Mouse (Mus musculus) fibroblast of lung, adult 2 months (primary cell): ENCODE data around the gene Zdhhc12.
A peak's percentile ranks its signal among the peaks of the same experiment; 100 is the strongest.
"Not testable (repeated sequence)": the region's sequence is repeated elsewhere in the genome, so short reads cannot be mapped to it uniquely, and the experiment has no call there.

ENCODE experiments used
- DNase-seq: peaks from one replicate; pipeline ENCODE4 v3.0.0-alpha.2; 2011; ENCODE audit warnings: low read depth

Gene Zdhhc12

DNA sequence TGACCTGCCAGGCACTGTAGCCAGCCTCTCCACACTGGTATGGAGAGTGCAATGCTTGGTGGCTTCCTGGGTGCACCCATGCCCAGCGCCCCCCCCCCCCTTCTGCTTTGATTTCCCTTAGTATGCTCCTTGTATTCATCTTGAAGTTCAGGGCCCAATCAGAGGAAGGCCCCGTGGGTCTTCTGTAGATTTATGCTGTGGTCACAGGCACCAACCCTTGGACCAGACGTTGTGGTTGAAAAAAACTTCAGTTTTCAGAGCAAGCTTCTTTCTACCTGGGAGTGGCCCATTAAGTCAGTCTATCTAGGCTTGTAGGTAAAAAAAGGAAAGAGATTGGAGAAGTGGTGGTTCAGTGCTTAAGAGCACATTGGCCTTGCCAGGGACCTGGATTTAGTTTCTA, 29.7 kb downstream of the Zdhhc12 start:
- DNase-seq, result no peak

GRCm38 (mm10) chr2:30063235-30063634, 30.2 kb downstream of the Zdhhc12 start:
- DNase-seq, result no peak

DNA sequence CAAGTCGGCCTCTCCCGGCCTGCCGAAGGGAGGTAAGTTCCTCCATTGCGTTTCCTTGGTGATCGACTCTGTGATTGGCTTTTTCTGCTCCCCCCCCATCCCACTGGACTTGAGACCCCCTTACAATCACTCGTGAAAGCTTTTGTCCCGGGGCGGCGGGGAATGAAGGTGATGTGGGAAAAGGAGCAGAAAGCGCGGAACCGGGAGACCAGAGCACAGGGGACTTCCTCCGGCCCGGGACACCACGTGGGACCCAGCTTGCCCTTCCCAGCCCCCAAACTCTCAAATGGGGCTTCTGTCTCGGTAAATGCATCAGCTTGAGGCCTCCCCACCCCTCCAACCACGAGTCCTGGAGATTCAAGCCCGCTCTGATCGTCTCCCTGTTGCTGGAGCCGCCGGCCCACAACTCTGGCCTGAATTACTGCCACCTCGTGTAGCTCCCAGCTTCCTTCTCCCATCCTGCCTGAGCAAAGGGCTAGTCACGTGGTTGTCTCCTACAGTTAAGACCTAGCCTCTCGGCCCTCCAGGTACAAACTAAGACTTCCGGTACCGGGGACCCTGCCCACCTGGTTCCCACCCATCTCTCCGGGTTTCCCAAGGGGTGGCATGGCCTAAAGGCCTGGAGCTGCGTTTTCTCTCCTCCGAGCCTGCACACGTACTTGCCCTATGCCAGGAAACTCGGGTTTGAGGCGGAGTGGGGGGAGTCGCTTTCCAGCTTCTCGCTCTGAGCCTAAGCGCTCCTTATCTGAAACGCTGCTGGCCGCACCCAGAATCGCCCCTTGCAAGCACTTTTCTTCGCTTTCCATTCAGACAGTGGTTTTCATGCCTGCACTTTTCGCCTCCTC, 31.0 kb downstream of the Zdhhc12 start:
- peak; percentile 46 for DNase-seq

DNA sequence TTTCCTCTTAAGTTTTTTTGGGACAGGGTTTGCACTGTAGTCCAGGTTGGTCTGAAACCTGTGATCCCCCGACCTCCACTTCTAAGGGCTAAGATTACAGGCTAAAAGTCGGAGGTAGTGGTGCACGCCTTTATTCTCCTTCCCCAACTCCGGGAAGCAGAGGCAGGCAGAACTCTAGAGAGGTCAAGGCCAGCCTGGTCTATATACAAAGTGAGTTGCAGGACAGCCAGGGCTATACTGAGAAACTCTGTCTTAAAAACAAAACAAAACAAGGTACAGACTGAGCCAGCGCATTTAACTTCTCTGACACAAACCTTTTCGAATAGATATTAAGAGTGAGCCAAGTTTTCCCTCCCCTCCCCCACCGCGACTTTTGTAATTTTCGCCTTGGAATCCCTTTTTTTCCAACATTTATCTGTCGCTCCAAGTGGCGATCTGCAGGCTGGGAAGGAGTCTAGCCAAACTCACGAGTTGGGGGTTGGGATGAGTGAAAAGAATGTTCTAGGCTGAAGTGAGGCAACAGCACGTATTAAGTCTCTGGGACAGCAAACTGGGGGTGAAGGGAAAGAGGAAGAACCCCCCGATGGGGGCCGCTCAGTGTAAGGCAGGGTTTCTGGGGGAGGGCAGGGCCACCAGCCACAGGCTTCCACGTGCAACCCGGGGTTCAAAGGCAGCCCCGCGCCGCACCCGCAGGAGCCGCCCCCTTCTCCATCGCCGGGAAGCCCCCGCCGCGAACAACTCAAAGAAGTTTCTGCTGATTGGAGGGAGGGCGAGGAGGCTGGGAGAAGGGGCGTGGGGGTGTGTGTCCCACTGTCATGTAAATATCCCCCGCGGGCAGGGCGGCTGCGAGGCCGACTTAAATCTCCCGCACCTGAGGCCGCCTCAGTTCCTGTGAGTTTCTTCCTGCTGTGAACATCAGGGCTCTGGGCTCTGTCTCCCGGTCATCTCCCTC, 32.0 kb downstream of the Zdhhc12 start:
- DNase-seq, result no peak

DNA sequence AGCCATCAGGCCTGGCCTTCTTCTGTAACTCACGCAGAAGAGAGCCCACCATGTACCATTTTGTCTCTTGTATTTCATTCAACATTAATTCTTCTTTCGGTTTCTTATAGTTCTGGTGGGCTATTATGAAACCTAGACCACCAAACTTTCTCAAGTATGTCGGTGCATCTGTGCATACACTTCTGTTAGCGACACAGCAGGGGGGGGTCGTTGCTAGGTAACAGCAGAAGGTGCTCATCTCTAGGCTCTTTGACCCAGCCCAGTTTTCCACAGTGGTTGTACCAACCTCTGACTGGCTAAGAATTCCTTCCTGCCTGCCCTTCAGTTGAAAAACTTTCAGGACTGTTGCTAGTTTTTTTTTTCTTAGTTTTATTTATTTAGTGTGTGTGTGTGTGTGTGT, 35.0 kb downstream of the Zdhhc12 start:
- DNase-seq, result no peak

DNA sequence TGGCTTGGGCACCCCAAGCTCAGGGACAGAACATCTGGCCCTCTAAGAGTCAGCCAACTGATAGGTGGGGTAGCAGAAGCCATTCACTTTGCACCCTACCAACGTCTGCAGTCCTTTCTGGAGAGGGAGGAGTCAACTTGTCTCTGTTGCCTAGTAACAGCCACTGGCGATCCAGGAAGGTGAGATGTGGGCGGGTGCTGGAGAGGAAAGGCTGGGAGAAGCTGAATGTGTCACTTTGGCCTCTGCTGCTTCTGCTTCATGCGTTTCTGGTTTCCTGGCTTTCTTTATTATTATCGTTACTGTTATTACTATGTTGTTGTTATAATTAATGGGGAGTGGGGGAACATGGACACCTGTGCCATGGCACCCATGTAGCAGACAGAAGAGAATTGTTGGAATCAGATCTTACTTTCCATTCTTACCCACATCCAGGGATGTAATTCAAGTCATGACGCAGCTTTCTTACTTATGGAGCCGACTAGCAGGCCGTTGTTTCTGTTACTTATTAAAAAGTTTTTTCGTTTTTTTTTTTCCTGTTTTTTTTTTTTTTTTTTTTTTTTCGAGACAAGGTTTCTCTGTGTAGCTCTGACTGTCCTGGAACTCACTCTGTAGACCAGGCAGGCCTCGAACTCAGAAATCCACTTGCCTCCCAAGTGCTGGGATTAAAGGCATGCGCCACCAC, 36.1 kb downstream of the Zdhhc12 start, which contains the start of gene Set:
Gene Set (plus strand): TSS at position 156 of the 682 bp plus-strand sequence.
- DNase-seq, result no peak

DNA sequence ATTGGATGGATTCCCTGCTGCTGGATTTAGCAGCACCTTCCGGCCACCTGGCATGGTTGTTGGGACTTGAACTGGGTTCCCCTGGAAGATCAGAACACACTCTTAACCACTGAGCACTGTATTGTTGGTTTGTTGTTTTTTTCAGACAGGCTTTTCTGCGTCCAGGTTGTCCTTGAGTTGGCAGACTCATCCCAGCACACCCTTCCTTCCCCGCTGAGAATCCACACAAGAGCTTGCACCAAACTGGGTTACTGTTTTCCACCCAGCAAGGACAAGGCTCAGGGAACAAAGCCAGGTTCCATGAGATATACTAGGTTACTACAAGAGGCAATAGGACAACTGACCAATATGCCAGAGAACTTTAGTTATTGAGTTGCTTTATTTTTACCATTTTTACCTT, 36.7 kb downstream of the Zdhhc12 start:
- DNase-seq, result no peak

DNA sequence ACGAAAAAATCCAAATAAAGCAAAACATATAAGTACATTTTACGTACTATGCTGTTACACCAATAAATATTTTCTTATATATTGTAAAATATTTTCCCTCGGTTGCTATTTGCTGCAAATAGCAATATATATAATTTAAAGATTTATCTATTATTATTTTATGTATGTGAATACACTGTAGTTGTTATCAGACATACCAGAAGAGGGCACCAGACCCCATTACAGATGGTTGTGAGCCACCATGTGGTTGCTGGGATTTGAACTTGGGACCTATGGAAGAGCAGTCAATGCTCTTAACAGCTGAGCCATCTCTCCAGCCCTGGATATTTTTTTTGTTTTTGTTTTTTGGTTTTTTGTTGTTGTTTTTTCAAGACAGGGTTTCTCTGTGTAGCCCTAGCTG, 38.1 kb downstream of the Zdhhc12 start:
- not testable (repeated sequence) for DNase-seq

GRCm38 (mm10) chr2:30051992-30052761, 41.3 kb downstream of the Zdhhc12 start:
- no peak for DNase-seq

GRCm38 (mm10) chr2:30049831-30050230, 43.6 kb downstream of the Zdhhc12 start:
- no peak for DNase-seq

DNA sequence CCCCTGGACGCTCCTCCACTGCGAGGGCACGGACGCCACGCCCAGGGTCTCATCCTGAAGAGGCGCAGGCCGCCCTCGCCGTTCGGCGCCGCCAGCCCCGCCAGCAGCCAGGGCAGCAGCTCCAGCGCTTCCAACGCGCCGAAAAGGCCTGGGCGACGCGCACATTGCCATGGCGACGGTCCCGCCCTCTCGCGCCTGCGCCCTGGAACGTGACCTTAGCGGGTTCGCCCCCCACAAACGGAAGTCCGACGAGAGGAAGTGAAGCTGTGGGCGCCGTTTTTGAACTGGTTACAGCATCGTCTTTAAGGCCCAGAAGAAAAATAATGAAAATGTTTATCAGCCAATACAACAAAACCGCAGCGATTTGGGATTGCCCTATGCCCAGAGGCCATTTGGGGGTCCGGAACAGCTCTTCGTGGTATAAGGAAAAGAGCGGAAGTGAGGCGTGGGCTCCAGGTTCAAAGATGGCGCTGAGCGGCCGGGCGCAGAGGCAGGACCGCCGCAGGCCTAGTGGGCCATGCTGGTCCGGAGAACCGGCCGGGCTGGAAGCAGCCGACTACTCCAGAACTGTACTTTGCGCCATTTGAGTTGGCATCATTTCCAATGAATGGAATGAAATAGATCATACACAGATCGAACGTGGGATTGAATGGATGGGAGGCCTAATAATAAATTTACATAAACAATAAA, 44.6 kb downstream of the Zdhhc12 start, which contains the start of gene Wdr34:
Gene Wdr34 (minus strand): TSS at position 183 of the 690 bp plus-strand sequence.
- peak; percentile 79 for DNase-seq

GRCm38 (mm10) chr2:30048101-30048501, 45.3 kb downstream of the Zdhhc12 start:
- DNase-seq, result no peak

- no peak for DNase-seq
Measured at GRCm38 (mm10) chr2:30047127-30047526, 46.3 kb downstream of the Zdhhc12 start.

DNA sequence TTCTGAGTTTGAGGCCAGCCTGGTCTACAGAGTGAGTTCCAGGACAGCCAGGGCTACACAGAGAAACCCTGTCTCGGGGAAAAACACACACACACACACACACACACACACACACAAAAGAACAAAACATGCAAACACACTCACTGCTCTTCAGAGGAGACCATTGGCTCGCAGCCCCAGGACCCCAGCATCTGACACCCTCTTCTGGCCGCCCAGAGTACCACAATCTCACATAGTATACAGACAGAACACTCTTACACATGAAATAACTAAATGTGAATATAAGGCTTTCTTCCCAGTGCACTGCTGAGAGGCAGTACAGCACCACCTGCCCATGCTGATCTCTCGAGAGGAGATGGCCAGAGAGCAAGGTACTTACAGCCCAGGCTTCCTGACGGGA, 48.9 kb downstream of the Zdhhc12 start:
- no peak for DNase-seq

DNA sequence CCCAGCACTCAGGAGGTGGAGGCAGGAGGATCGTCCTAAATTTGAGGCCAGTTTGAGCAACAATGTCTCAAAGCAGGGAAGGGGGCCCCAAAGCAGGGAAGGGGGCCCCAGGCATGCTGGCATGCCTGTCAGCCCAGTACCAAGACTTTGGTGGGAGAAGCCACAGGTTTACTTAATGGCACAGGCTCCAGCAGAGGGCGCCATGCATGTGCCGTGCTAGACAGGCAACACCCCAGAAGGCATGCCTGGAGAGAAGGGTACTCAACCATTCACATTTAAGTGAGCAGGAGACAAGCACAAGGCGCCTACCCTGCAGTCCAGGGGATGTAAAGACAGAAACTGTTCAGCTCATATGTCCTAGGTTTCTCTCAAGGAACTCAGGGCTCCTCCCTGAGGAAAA, 51.0 kb downstream of the Zdhhc12 start:
- DNase-seq, result no peak
